Mouse (Mus musculus) adrenal gland, postnatal 10 days (tissue): ENCODE results near the gene Gm45713. TPM values are rescaled to one million over a fixed set of nuclear protein-coding genes. Genes with fewer than 3 reads are reported as not detected.
"Not testable (repeated sequence)": the region's sequence is repeated elsewhere in the genome, so short reads cannot be mapped to it uniquely, and the experiment has no call there.

Experiments used
- DNase-seq: peaks from one replicate; pipeline ENCODE4 v3.0.0; 2021; ENCODE audit warnings: mixed read lengths
- long read RNA-seq, 2 experiments: library from polyadenylated mRNA; stranded (forward); transcript quantifications; one replicate each; pipeline ENCODE4 v2.0.0; 2021
- total RNA-seq, 2 experiments: library from RNA; stranded (reverse); gene quantifications; 2 replicates each; pipeline ENCODE4 v1.2.3; 2021

Gene Gm45713
- not detected for total RNA-seq
- long read RNA-seq, experiment 1, partial matches to known transcripts, result 24 of 25 reads
- long read RNA-seq, experiment 1, other reads (novel, unspliced or antisense), result 1 of 25 reads
- long read RNA-seq, experiment 2, partial matches to known transcripts, result 56 of 57 reads
- long read RNA-seq, experiment 2, other reads (novel, unspliced or antisense), result 1 of 57 reads

DNA sequence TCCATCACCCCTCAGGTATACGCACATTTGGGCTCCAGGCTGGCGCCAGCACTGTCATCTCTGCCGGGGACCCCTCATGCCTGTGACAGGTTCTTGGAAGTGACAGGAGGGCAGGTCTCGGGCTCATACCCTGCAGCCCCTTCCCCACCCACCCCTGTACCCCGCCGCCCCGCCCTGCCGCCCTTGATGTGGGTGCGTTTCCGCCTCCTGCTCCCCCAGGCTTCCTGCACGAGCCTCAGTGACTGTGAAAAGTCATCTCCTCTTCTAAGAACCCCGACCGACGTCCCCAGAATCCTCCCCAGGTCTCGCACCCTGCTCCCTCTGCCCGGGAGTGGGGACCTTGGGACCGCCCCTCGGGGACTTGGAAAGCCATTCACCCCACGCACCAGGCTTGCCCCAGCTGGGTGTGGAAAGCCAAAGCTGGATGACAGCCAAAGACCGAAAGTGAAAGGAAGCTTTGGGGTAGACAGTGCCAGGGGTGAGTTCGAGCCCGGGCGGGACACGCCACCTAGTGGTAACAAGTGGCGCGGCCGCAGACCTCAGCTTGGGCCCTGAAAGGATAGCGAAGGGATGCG, at the start of gene Gm45713, which contains the start of gene Flt3l:
Gm45713 (minus strand) TSS at position 239 of the 575 bp plus-strand sequence.
Flt3l (minus strand) TSS at position 440 of the 575 bp plus-strand sequence.
- DNase-seq, result peak; percentile 96

DNA sequence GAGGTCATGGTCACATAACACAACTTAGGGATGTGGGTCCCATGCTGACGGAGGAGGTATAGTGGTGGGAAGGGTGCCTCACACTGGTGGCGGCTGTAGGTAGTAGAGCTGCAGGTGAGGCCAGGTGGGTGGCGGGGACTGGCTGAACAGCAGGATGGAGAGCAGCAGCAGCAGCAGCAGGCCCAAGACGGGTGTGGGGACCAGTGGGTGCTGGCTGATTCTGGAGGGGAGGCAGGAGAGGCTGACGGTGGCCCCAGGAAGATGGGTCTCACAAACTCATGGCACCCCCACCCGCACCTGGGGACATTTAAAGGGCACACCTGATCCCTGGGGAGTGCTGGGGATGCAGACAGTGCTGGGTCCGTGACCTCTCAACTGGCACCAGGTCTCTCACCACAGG, 47.6 kb upstream of the Gm45713 start:
- DNase-seq, result no peak

DNA sequence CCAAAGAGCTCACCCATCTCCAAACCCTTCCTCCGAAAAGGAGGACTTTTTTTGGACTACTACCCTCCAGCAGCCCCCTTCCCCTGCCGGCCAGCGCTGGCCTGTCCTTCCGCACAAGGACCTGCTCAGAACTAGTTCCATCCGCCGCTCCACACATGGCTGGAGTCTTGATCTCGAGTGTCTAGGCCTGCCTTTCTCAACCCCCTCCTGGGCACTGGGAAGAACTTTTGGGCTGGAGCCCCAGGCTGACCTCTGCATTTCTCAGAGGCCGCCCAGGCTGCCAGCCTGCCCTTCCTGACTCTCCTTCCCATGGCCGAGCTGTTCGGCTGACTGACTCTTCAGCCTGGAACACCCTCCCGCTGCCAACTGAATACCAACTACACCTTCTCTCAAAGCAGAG, 46.6 kb upstream of the Gm45713 start:
- DNase-seq, result no peak

DNA sequence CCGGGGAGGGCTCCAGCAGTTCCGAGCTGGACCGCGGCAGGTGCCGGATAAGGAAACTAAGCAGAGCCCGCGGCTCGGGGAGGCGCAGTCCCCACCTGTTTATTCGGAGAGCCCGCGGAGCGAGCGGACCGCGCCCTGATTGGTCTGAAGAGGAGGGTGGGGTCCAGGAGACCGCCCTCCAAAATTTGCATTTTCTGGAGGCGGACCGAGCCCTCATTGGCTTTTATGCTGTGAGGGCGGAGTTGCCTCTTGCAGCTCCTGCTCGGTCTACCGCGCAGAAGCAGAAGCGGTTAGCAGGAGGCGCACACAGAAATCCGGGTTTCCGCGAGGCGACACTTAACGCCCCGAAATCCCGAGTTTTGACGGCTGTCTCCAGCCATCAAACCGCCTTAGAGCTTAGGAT, 46.2 kb upstream of the Gm45713 start:
- peak; percentile 93 for DNase-seq

DNA sequence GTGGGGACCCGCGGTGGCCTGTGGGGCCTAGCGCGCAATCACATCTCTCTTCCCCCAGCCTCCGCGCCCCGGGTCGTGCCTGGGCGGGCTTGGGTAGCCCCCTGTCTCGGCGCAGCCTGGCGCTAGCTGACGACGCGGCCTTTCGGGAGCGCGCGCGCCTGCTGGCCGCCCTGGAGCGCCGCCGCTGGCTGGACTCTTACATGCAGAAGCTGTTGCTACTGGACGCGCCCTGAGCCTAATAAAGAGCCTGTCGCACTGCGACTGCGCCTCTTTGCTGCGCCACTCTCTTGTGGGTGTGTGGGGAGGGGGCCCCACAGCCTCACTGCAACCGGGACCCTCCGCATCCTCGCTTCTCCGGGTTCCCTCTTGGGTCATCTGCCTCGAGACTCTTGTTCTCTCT, 45.5 kb upstream of the Gm45713 start:
- DNase-seq, result peak; percentile 41

DNA sequence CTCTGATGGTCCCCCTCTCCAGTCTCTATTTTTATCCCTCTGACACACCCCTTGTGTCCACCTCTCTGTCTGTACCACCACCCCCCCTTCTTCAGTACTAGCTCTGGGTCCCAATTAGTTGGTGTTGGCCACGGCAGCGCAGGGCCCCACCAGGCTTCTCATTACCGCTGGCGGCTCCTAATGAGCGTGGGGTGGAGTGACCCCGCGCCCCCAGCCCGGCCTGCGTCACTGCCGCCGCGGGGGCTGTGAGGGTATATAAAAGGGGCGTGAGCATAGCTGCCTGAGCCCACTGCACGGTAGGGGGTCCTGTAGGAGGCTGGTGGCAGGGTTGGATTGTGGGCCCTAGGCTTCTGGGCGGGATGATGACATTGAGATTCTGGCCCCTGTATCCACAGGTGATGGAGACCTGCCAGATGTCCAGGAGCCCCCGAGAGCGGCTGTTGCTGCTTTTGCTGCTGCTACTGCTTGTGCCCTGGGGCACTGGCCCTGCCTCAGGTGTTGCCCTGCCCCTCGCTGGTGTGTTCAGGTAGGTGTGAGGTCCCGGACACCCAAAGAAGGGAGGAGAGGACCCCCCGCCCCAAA, 45.0 kb upstream of the Gm45713 start, which contains the start of gene Pth2:
Pth2 (plus strand) TSS at position 100 of the 582 bp plus-strand sequence.
- DNase-seq, result no peak

DNA sequence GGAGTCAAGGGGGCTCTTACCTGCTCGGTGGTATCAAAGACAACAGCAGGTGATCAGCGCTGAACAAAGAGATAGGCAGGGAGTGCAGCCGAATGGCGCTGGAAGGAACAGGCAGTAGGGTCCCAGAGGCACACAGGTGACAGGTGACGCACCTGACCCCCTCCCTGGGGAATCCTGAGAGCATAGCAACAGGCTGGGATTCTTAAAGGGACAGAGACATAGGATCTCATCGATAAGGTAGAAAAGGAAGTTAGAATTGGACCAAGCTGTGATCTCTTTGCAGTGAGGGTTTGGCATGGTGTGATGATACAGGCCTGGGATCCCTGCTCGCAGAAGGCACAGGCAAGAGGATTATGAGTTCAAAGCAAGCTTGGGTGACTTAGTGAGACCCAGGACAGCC, 43.4 kb upstream of the Gm45713 start, which contains the start of gene Gfy:
Gfy (minus strand) TSS at position 101 of the 400 bp plus-strand sequence.
- DNase-seq, result no peak

DNA sequence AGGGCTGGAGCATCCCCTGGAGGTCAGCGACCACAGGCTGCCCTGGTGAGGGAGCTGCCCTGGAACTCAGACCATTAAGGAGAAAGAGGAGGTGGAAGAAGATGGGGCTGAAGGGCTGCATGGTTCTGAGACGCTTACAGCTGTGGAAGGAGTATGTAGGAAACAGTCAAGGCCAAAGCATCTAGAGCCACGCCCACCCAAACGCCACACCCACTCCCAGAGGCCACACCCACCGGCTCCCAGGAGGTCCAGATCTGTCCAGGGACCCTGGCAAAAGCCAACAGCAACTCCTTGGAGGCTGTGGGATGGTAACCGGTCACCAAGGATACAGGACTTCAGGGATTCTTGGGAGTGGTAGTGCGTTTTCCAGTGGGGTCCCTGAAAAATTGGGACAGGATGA, 42.5 kb upstream of the Gm45713 start:
- DNase-seq, result no peak

DNA sequence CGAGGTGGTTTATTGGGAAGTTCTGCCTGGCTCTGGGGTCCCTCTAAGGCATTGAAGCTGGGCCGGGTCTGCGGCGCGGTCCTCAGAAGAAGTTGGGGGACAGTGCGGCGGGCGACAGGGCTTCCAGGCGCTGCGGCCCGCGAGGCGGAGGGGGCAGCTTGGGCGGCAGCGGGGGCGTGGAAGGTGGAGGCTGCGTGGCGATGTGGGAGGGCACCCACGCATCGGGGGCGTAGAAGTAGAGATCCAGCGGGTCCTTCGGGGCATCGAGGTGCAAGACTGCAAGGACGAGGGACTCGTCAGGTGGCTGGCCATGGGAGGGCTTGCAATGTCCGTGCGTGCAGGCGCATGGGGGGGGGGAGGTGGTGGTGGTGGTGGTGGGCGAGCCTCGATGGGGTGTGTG, 40.3 kb upstream of the Gm45713 start:
- no peak for DNase-seq

DNA sequence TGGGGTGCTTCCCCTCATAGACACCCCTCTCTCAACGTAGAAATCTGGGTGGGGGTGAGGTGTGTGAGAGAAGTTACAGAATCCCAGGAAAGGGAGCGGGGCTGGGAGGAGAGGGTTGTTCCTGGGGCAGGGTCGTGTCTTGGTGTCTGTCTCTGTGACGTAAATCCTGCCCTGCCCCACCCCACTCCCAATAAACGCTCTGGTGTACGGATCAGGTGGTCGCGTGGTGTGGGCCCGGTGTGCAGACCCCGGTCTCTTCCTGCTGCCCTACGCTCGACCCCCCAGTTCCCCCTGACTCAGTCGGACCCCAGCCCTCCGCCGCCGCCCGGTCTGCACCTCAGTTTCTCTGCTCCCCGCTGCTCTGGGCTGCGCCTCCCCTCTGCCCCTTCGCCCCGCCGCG, 39.9 kb upstream of the Gm45713 start:
- DNase-seq, result no peak

DNA sequence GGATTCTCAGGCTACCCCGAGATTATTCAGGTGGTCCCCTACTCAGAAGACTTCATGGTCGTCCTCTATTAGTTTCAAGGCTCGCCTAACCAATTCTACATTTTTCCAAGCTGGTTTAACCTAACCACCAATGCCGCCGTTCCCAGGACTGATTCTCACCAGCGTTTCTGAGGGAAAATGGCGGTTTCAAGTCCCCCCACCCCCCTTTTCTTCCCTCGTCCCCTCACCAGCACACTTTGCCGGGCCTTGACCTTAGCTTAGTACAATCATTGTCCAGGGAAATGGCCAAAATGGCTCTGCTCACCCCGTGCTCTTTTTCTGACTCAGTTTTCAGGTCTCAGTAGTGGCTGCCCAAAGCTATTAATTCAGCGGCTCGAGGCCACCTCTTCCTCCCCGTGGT, 39.4 kb upstream of the Gm45713 start:
- no peak for DNase-seq

DNA sequence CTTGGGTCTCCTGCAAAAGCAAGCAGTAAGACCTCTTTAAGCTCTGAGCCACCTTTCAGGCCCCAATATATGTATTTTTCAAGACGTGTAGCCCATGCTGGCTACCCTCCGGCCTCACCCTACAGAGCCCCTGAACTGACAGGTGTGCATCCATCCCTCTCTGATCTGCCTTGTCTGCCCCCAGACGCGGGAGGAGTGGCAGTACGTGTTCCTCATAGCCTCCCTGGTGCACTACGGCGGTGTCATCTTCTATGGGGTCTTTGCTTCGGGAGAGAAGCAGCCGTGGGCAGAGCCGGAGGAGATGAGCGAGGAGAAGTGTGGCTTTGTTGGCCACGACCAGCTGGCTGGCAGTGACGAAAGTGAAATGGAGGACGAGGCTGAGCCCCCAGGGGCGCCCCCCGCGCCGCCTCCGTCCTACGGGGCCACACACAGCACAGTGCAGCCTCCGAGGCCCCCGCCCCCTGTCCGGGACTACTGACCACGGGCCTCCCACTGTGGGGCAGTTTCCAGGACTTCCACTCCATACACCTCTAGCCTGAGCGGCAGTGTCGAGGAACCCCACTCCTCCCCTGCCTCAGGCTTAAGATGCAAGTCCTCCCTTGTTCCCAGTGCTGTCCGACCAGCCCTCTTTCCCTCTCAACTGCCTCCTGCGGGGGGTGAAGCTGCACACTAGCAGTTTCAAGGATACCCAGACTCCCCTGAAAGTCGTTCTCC, 38.7 kb upstream of the Gm45713 start:
- no peak for DNase-seq

DNA sequence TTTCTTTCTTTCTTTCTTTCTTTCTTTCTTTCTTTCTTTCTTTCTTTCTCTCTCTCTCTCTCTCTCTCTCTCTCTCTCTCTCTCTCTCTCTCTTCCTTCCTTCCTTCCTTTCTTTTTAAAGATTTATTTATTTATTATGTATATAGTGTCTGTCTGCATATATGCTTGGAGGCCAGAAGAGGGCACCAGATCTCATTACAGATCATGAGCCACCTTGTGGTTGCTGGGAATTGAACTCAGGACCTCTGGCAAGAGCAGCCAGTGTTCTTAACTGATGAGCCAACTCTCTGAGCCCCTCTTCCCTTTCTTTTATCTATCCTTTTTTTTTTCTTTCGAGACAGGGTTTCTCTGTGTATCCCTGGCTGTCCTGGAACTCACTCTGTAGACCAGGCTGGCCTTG, 37.7 kb upstream of the Gm45713 start:
- DNase-seq, result not testable (repeated sequence)

DNA sequence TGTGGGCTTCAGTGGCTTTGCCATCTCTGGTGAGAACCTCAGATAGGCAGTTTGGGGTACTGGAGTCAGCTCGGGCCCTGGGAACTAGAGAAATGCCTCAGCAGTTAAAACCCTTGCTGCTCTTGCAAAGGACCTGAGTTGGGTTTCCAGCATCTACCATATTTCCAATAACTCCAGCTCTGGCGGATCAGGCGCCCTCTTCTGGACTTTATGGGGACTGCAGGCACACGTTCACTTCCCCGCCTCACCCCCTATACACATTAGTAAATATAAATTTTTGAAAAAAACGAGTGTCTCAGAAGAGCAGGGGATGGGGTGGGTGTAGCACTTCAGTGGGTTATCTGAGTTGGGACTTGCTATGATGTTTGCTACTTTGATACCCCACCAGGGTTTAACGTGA, 36.9 kb upstream of the Gm45713 start:
- no peak for DNase-seq

DNA sequence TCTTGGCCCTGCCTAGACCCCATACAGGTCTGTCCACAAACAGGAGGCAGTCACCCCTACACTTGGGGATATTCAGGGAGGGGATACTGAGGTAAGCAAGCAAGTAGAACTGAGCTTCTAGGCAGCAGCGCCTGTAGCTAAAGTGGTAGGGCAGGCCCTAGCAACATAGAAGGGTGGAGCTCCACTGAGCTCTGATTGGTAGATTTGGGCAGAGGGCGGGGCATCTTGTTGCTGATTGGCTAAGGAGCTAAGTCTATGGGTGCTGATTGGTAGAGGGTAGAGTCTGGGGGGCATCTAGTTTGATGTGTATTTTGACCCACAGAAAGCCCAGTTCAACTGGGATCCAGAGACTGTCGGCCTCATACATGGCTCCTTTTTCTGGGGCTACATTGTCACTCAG, 33.5 kb upstream of the Gm45713 start:
- no peak for DNase-seq

DNA sequence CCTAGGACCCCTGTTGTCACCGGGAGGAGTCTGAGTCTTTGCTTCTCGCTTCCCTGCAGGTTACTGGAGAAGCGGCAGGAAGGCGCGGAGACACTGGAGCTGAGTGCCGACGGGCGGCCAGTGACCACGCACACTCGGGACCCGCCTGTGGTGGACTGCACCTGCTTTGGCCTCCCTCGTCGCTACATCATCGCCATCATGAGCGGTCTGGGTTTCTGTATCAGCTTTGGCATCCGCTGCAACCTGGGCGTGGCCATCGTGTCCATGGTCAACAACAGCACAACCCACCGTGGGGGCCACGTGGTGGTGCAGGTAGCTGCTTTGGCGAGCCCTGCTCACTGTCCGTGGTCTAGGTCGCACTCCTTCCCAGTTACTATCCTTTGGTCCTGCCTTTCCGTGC, 32.6 kb upstream of the Gm45713 start:
- DNase-seq, result no peak

DNA sequence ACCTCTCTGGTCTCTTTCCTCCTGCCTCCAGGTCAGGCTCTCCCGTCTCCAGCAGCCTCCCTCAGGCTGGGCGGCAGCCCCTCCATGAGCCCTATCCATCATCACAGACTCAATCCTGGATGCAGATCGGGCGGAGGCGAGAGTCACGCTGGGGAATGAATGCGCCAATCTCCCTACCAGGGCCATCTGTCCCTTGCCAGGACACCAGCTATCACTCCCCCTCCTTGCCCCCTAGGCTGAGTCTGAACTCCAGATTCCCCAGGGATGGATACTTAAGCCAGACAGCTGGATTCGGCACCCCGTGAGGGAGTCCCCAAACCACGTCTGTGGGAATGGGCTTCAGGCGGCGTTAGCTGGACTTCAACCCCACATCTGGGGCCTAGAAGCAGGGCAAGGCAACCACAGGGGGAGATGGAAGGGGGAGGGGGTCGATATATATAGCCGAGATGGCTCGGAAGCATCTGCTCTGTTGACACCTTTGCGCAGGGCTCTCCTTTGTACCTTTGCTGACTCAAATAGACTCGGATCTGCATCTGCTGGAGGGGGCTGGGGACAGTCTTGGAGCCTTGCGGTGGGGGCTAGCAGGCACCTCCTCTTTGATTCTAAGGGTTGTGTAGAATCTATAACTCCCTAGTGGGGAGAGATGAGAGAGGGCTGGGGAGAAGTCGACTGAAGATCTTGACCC, 31.9 kb upstream of the Gm45713 start:
- no peak for DNase-seq

DNA sequence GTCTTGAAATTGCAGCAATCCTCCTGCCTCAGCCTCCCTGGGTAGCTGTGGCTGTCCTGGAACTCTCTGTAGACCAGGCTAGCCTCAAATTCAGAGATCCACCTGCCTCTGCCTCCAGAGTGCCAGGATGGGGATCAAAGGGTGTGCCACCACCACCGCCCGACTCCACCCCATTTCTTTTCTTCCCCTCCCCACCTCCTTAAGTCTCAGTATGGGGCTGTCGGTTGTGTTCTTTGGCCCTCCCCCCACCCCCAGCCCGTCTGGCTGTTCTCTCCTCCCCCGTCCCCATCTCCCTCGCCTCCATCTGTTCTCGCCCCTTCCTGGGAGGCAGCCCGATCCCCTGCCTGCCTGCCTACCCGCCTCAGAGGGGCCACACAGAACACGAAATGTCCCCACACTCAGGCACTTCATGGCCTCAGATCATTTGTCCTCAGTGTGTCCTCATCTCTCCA, 30.9 kb upstream of the Gm45713 start:
- DNase-seq, result no peak

DNA sequence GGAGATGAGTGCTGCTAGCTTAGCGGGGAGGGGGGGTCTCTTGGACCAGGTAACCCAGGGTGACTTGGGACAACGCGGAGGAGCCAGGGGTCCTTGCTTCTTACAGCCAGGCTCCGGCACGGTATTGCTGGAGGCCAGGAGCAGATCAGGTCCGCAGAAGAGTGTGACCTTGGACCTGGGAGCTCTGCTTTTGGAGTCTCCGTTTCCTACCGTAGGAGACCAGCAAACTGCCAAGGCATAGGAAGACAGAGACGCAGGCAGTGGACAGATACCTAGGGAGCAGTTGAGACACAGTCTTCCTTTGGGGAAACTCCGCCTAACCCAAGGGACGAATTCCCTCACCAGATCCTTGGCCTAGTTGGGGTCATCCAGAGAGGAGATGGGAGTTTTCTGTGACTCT, 29.7 kb upstream of the Gm45713 start:
- DNase-seq, result no peak

DNA sequence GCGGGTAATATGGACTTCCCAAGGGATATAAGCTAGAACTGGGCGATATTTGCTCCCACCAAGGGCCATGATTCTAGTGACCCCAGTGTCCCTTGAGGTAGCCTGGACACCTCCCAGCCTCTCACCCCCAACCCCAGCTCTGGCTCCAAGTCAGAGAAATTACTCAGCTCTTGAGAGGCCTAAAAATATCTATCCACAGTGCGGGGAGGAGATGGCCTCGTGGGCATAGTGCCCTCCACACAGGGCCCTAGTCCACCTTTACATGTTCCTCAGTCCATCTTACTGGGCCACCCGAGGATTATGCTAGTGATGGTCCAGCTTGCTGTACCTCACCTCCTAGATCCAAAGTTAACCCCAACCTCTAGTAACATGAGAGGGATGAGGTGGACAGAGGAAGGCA, 28.8 kb upstream of the Gm45713 start:
- DNase-seq, result no peak

DNA sequence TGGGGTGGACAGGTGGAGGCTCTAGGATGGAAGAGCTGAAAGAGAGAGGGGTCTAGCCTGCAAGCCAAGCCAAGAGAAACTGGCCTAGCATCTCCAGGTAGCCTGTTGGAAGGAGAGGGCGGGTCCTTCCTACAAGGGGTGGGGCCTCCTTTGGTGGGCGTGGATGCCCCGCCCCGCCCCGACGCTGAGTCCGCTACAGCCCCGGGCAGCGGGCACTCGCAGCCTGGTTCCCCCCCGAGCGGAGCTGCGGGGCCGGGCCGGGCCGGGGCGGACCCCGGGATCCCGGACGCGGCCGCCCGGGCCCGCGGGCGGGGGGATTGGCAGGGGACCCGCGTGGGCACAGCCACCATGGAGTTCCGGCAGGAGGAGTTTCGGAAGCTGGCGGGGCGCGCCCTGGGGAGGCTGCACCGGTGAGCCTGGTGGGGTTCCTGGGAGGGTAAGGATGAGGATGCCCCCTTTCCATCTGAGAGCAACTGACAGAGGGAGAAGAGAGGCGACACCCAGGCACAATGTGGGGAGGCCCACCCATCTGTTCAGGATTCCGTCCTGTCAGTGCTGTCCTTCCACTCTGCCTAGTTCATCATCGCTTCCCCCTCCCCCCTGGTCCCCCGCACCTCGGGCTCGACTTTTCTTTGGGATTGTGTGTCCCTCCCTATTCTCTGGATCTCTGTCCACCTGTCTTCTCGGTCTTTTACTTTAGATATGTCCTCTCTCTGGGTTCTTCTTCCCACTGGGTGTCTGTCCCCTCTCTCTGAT, 27.9 kb upstream of the Gm45713 start, which contains the start of gene Slc17a7:
Slc17a7 (plus strand) TSS at position 215 of the 756 bp plus-strand sequence.
- peak; percentile 53 for DNase-seq
